Mouse (Mus musculus): Measurements from ENCODE around the gene Ccdc120. TPM values are rescaled to one million over a fixed set of nuclear protein-coding genes. Genes with fewer than 3 reads are reported as not detected.
"Not testable (repeated sequence)": the region's sequence is repeated elsewhere in the genome, so short reads cannot be mapped to it uniquely, and the experiment has no call there.

Ccdc120 gene
- polyA plus RNA-seq, 1 experiment from 2014 or later: 1.7 TPM

DNA sequence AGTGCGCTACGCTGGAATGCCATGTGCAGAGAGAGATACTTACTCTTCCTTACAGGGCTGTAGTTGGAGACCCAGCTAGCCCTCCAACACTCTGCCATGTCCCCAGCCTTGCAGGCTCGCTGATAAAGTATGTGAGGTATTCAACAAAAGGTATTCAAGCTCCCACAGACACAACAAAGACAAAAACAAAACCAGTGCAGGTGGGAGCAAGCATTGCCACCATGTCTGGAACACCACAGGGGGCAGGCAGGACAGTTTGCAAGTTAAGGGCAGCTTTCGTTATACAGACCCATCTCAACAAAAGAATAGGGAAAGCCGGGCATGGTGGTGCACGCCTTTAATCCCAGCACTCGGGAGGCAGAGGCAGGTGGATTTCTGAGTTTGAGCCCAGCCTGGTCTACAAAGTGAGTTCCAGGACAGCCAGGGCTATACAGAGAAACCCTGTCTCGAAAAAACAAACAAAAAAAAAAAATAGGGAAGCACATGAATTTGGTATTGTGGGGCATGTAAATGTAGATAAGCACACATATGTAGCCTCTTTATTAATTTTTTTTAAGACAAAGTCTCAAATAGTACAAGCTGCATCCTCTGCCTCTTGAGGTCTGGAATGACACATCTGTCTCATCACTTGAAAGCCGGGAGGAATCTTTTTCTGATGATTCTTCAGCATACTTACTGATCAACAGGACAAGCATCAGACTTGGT is 24.9 kb upstream of the Ccdc120 start:
- H3K9me3 ChIP-seq (replicated peaks): no peaks in the 10 kb centered on the region
- no peak overlapping the region for H3K4me2 ChIP-seq
- no peak overlapping the region for H3K4me3 ChIP-seq (replicated peaks)
- WGBS (ENCODE audit: insufficient replicate concordance): 64% methylated on average over 9 of the region's 9 CpGs
- H3K36me3 ChIP-seq: peaks cover 23% of the 10 kb centered on the region
- no peak overlapping the region; the same call in 1 of the 2 replicates for H3K9ac ChIP-seq
- ATAC-seq (ENCODE audit: low read depth) (no peak), DNase-seq (no peak)
- H3K27ac ChIP-seq: peak overlapping the region; percentile 47; the same call in 1 of the 2 replicates
- peaks cover 37% of the 10 kb centered on the region for H3K4me1 ChIP-seq (replicated peaks)
- H3K27me3 ChIP-seq: no peaks in the 10 kb centered on the region

GRCm38 (mm10) chrX:7772766-7773165 is 22.1 kb upstream of the Ccdc120 start:
- ATAC-seq (ENCODE audit: low read depth) (no peak), DNase-seq (no peak)
- peaks cover 27% of the 10 kb centered on the region for H3K4me1 ChIP-seq (replicated peaks)
- H3K27ac ChIP-seq: no peak overlapping the region
- H3K4me3 ChIP-seq (replicated peaks): no peak overlapping the region
- H3K9me3 ChIP-seq (replicated peaks): no peaks in the 10 kb centered on the region
- no peak overlapping the region for H3K9ac ChIP-seq
- H3K4me2 ChIP-seq: no peak overlapping the region
- WGBS (ENCODE audit: insufficient replicate concordance): 43% methylated on average over 2 of the region's 2 CpGs
- H3K27me3 ChIP-seq: no peaks in the 10 kb centered on the region
- peaks cover 40% of the 10 kb centered on the region for H3K36me3 ChIP-seq

- WGBS (ENCODE audit: insufficient replicate concordance): 51% methylated on average over 7 of the region's 7 CpGs
- ATAC-seq (ENCODE audit: low read depth) (peak; percentile 52; the same call in 1 of the 2 replicates), DNase-seq (no peak)
- Histone ChIP-seq H3K27me3 (no peaks in the 10 kb centered on the region), H3K4me2 (peak overlapping the region; percentile 24), H3K27ac (peak overlapping the region; percentile 71), H3K36me3 (peaks cover 53% of the 10 kb centered on the region), H3K4me1 (replicated peaks) (peaks cover 35% of the 10 kb centered on the region), H3K9ac (no peak overlapping the region; the same call in 1 of the 2 replicates), H3K4me3 (replicated peaks) (no peak overlapping the region), H3K9me3 (replicated peaks) (no peaks in the 10 kb centered on the region)
Observed at GRCm38 (mm10) chrX:7769302-7770017, 18.8 kb upstream of the Ccdc120 start.

- Histone ChIP-seq H3K9me3 (replicated peaks) (no peaks in the 10 kb centered on the region), H3K4me1 (replicated peaks) (peaks cover 53% of the 10 kb centered on the region), H3K4me3 (replicated peaks) (peak overlapping the region; percentile 73), H3K27ac (peak overlapping the region; percentile 64), H3K36me3 (peaks cover 32% of the 10 kb centered on the region), H3K4me2 (peak overlapping the region; percentile 84), H3K9ac (peak overlapping the region; percentile 61), H3K27me3 (no peaks in the 10 kb centered on the region)
- DNase-seq: peak; percentile 61
- peak; percentile 44 for ATAC-seq (ENCODE audit: low read depth)
- WGBS (ENCODE audit: insufficient replicate concordance): 8% methylated on average over 11 of the region's 11 CpGs
Observed at GRCm38 (mm10) chrX:7765764-7766163, 15.1 kb upstream of the Ccdc120 start.

- peak overlapping the region; percentile 64; the same call in 1 of the 2 replicates for H3K27ac ChIP-seq
Observed at GRCm38 (mm10) chrX:7765281-7765670, 14.6 kb upstream of the Ccdc120 start.

DNA sequence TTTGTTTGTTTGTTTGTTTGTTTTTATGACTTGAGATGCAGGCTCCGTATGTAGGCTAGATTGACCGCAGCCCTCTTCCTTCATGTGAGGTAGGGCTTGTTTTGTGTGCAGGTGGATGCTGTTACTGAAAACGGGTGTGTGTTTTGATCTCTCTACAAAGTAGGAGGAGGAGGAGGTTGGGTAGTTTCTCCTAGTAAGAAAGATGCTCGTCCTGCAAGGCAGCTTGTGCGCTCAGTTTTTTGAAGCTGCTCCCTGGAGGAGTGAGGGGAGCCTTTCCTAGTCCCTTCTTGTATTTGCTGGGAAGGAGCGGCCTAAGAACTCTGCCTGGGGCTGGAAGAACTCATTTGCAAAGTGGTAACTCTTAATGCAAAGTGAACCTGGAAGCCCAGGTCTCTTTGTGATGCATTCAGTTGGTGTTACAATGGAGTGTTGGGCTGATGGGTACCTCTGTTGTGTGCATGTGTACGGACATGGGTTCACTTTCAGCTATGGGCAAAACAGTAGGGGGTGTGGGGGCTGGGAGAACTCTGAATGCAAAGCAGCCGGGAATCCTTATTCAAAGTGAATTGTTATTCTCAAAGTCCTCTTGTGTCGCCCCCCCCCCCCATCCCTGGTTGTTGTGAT is 14.1 kb upstream of the Ccdc120 start:
- H3K4me2 ChIP-seq: peak overlapping the region; percentile 84
- peak overlapping the region; percentile 78; the same call in 1 of the 2 replicates for H3K9ac ChIP-seq
- ATAC-seq (ENCODE audit: low read depth) (no peak), DNase-seq (no peak)
- H3K27me3 ChIP-seq: no peaks in the 10 kb centered on the region
- no peak overlapping the region for H3K27ac ChIP-seq
- H3K4me3 ChIP-seq (replicated peaks): peak overlapping the region; percentile 73
- peaks cover 53% of the 10 kb centered on the region for H3K4me1 ChIP-seq (replicated peaks)
- 33% methylated on average over 9 of the region's 9 CpGs for WGBS (ENCODE audit: insufficient replicate concordance)
- no peaks in the 10 kb centered on the region for H3K9me3 ChIP-seq (replicated peaks)
- peaks cover 24% of the 10 kb centered on the region for H3K36me3 ChIP-seq

More at GRCm38 (mm10) chrX:7765281-7765670, 14.6 kb upstream of the Ccdc120 start:
- peaks cover 53% of the 10 kb centered on the region for H3K4me1 ChIP-seq (replicated peaks)
- DNase-seq (no peak), ATAC-seq (ENCODE audit: low read depth) (no peak)
- WGBS (ENCODE audit: insufficient replicate concordance): 22% methylated on average over 13 of the region's 13 CpGs
- H3K4me2 ChIP-seq: peak overlapping the region; percentile 84
- peaks cover 27% of the 10 kb centered on the region for H3K36me3 ChIP-seq
- H3K9me3 ChIP-seq (replicated peaks): no peaks in the 10 kb centered on the region
- H3K27me3 ChIP-seq: no peaks in the 10 kb centered on the region
- peak overlapping the region; percentile 73 for H3K4me3 ChIP-seq (replicated peaks)
- H3K9ac ChIP-seq: peak overlapping the region; percentile 61

- no peaks in the 10 kb centered on the region for H3K9me3 ChIP-seq (replicated peaks)
- H3K36me3 ChIP-seq: peaks cover 23% of the 10 kb centered on the region
- peaks cover 45% of the 10 kb centered on the region for H3K4me1 ChIP-seq (replicated peaks)
- WGBS (ENCODE audit: insufficient replicate concordance): 9% methylated on average over 22 of the region's 22 CpGs
- ATAC-seq (ENCODE audit: low read depth) (no peak), DNase-seq (no peak)
- peak overlapping the region; percentile 78 for H3K9ac ChIP-seq
- H3K27ac ChIP-seq: peak overlapping the region; percentile 74
- peak overlapping the region; percentile 84 for H3K4me2 ChIP-seq
- no peaks in the 10 kb centered on the region for H3K27me3 ChIP-seq
- peak overlapping the region; percentile 73 for H3K4me3 ChIP-seq (replicated peaks)
Observed at GRCm38 (mm10) chrX:7763631-7764393, 13.1 kb upstream of the Ccdc120 start.

GRCm38 (mm10) chrX:7762921-7763197 is 12.2 kb upstream of the Ccdc120 start:
- WGBS (ENCODE audit: insufficient replicate concordance): 26% methylated on average over 21 of the region's 21 CpGs
- H3K4me1 ChIP-seq (replicated peaks): peaks cover 40% of the 10 kb centered on the region
- H3K9me3 ChIP-seq (replicated peaks): no peaks in the 10 kb centered on the region
- peak overlapping the region; percentile 84 for H3K4me2 ChIP-seq
- peak overlapping the region; percentile 73 for H3K4me3 ChIP-seq (replicated peaks)
- H3K36me3 ChIP-seq: peaks cover 15% of the 10 kb centered on the region
- no peaks in the 10 kb centered on the region for H3K27me3 ChIP-seq
- H3K9ac ChIP-seq: peak overlapping the region; percentile 78
- no peak for DNase-seq
- ATAC-seq (ENCODE audit: low read depth): peak; percentile 35
- H3K27ac ChIP-seq: peak overlapping the region; percentile 74

DNA sequence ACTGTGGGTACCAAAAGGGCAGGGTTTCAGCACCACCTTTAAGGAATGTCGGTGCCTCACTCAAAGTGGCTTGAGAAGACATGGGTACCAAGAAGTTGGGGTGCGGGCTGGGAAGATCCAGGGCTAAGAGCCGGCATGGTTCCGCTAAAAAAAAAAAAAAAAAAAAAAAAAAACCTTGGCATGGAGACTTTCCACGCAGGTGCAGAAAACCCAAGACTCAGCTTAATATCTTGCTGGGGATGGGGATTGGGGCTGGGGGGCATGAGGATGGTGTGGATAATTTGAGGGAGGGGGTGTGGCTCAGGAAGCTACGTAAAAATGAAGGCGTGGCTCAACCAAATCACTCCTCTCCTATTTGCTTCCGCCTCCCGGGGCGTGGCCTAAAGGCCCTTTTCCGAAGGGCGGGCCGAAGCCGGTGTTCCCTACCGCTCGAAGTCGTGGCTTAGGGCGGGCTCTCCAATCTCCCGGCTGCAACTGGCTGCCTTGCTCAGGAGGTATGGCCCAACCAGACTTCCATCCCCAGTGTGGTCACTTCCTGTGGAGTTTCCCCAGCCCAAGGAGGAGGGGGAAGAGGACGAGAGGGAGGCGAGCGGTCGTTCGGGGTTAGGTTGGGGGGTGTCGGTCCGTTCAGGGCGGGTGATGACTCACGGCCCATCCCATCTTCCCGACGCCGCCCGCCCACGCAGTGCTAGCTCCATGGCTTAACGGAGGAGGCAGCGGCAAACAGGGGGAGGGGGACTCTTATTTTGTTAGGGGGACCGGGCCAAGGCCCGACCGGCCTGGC is 11.6 kb upstream of the Ccdc120 start, which contains the start of gene Tfe3:
Gene Tfe3 (plus strand): TSS at position 424 of the 784 bp plus-strand sequence.
- peaks cover 40% of the 10 kb centered on the region for H3K4me1 ChIP-seq (replicated peaks)
- DNase-seq: peak; percentile 89
- WGBS (ENCODE audit: insufficient replicate concordance): 19% methylated on average over 38 of the region's 38 CpGs
- no peaks in the 10 kb centered on the region for H3K9me3 ChIP-seq (replicated peaks)
- peak within 1 kb of the TSS; percentile 78 for H3K9ac ChIP-seq
- peak; percentile 94 for ATAC-seq (ENCODE audit: low read depth)
- H3K4me3 ChIP-seq (replicated peaks): peak within 1 kb of the TSS; percentile 73
- H3K4me2 ChIP-seq: peak within 1 kb of the TSS; percentile 84
- H3K36me3 ChIP-seq: peaks cover 10% of the 10 kb centered on the region
- H3K27ac ChIP-seq: peak within 1 kb of the TSS; percentile 74
- H3K27me3 ChIP-seq: no peaks in the 10 kb centered on the region

GRCm38 (mm10) chrX:7753627-7754026 is 2.9 kb upstream of the Ccdc120 start:
- WGBS (ENCODE audit: insufficient replicate concordance): 7% methylated on average over 3 of the region's 3 CpGs
- H3K27me3 ChIP-seq; H3K4me3 ChIP-seq (replicated peaks); H3K9me3 ChIP-seq (replicated peaks); H3K36me3 ChIP-seq; DNase-seq; H3K4me2 ChIP-seq; ATAC-seq (ENCODE audit: low read depth); H3K4me1 ChIP-seq (replicated peaks); H3K9ac ChIP-seq; H3K27ac ChIP-seq: not testable (repeated sequence)
